Mouse (Mus musculus) heart, postnatal 0 days (tissue): ENCODE measurements around the gene Dnm1.

Experiments
- CTCF ChIP-seq: IDR thresholded peaks from 2 replicates; pipeline ENCODE4 v1.5.1; 2016; ENCODE audit warnings: antibody characterized with exemption, control low read depth, low read depth
- EP300 ChIP-seq: IDR thresholded peaks from 2 replicates; pipeline ENCODE4 v1.6.1; 2016; ENCODE audit warnings: antibody characterized with exemption, low read depth

DNA sequence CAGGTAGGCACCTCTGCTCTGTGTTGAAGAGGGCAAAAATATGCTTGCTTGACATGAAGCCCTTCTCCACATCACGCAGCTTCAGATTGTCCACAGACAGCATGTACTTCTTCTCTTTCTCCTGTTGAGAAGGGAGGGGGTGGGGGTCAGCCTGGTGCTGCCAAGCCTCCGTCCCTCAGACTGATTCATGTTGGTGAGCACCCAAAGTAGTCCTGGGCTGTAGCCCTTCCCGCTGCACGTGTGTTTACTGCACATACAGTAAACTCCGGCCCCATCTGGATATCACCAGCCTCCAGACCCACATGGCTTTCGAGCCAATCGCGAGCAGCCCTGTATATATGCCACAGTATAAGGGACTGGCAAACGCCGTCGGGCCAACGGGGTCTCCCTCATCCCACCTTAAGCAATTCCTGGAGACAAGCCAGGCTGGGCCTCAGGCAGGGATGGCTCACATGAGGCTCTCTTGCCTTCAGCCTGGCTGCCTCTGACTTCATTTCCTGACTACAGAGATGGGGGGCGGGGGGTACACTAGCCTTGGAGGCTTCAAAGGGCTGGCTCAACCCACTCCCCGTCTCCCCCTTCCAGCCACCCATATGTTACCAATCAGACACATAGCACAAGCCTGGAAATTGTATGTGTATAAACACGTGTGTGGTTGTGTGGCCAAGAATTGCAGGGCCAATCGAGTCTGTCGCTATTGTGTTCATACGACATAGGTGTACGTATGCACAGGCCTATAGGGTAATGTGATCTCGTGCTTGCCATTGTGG is 36.1 kb downstream of the Dnm1 start:
- TF ChIP-seq CTCF: no peak
- no peak for TF ChIP-seq EP300
